23 mouse cellular contexts compared by ENCODE assay signal in the genomic region with DNA sequence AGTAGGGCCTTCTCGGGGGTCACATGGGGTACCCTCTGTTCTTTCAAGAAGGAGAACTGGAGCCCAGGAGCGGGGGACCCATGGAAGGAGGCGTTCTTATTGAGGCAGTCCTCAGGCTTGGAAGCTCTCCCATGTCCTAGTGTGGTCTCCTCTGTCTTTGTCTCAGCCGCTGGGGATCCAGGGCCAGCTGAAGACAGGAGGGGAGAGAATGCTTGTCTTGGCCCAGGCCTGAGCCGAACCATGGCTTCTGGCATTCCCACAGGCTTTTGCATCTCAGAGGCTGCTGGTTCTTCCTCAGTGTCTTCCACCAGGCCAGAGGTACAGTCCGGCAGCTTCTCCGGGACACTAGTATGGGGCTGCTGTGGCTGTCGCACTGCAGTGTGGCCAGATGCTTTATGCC. TPM values are rescaled to one million over a fixed set of nuclear protein-coding genes. Genes with fewer than 3 reads are reported as not detected.
DNase-seq lines count a peak whose midpoint lies in the region; ATAC-seq and TF ChIP-seq lines count a peak whose summit lies in the region.
"Had no signal": no experiment of that assay in that cellular context is flagged by ENCODE, and none has a peak within 500 bp of the region (broad histone marks: within the 10 kb centered on the region; RNA-seq: fewer than 3 reads in every experiment).

No protein-coding gene starts in this region.

- no peak overlapping the region for H3K9ac ChIP-seq in hindbrain, embryonic 16.5 days (ENCODE audit: low read depth, low read length)
- H3K9ac ChIP-seq: limb, embryonic 13.5 days had no signal

- no peak overlapping the region for H3K4me2 ChIP-seq in hindbrain, embryonic 16.5 days (ENCODE audit: low read length)
- H3K4me2 ChIP-seq: limb, embryonic 13.5 days had no signal

- ATAC-seq in hindbrain, embryonic 16.5 days = no peak
- ATAC-seq in megakaryocyte, adult 5-6 weeks (ENCODE audit: poor library complexity, severe bottlenecking) = no peak
- ATAC-seq: CD4-positive, CD25-positive, alpha-beta regulatory T cell, adult 4 months had no signal

- 86% methylated on average over 8 of the region's 8 CpGs for WGBS in hindbrain, embryonic 10.5 days
- WGBS in hindbrain, embryonic 16.5 days = 91% methylated on average over 8 of the region's 8 CpGs

- H3K9me3 ChIP-seq in hindbrain, embryonic 10.5 days = no peaks in the 10 kb centered on the region
- no peaks in the 10 kb centered on the region for H3K9me3 ChIP-seq in hindbrain, embryonic 16.5 days (ENCODE audit: control insufficient read depth, low read length)
- H3K9me3 ChIP-seq: forebrain, embryonic 10.5 days; limb, embryonic 13.5 days had no signal

- peak overlapping the region; percentile 17; the same call in 1 of the 2 replicates for H3K27ac ChIP-seq in hindbrain, embryonic 10.5 days
- H3K27ac ChIP-seq in hindbrain, embryonic 16.5 days (ENCODE audit: low read depth, low read length) = no peak overlapping the region
- H3K27ac ChIP-seq in layer of hippocampus, adult 2 months = peak overlapping the region; percentile 28; the same call in 1 of the 2 replicates
- H3K27ac ChIP-seq: forebrain, embryonic 10.5 days; left cerebral cortex, adult 2 months; macrophage had no signal

- no peak for DNase-seq in hindbrain, embryonic 10.5 days (ENCODE audit: low spot score)
- DNase-seq in layer of hippocampus, adult 2 months (ENCODE audit: low spot score in 2 of 2) = no peak
- no peak for DNase-seq in layer of hippocampus, postnatal 36 days
- DNase-seq in heart, postnatal 10 days = peak; percentile 48 to 52
- DNase-seq in heart, postnatal 14 days = peak; percentile 48 to 49
- DNase-seq: adrenal gland, adult 2 months; cerebellum, adult 18-20 months; gastrocnemius, postnatal 25 days; midbrain, embryonic 14.5 days; thymus, adult 2 months had no signal

- H3K36me3 ChIP-seq in hindbrain, embryonic 10.5 days = 0 out of 2 replicates have a peak, but pooled peaks cover 4% of the 10 kb centered on the region
- no peaks in the 10 kb centered on the region for H3K36me3 ChIP-seq in hindbrain, embryonic 16.5 days (ENCODE audit: control insufficient read depth, insufficient read depth, low read length)
- H3K36me3 ChIP-seq: forebrain, embryonic 10.5 days had no signal

- TF ChIP-seq CTCF in layer of hippocampus, adult 2 months (conservative IDR thresholded peaks at IDR 0.05) = no peak

- intact Hi-C loops in heart, postnatal 10 days (cut with DNase I) = no loop called here
- intact Hi-C loops in heart, postnatal 14 days (cut with DNase I) = no loop called here

- peaks cover 15% of the 10 kb centered on the region for H3K4me1 ChIP-seq in hindbrain, embryonic 10.5 days (replicated peaks)
- H3K4me1 ChIP-seq in hindbrain, embryonic 16.5 days (ENCODE audit: control insufficient read depth, insufficient read depth, low read depth, low read length) = no peaks in the 10 kb centered on the region; the same call in 1 of the 2 replicates

- H3K27me3 ChIP-seq in hindbrain, embryonic 10.5 days (ENCODE audit: insufficient read depth, poor library complexity, severe bottlenecking) = no peaks in the 10 kb centered on the region
- no peaks in the 10 kb centered on the region for H3K27me3 ChIP-seq in hindbrain, embryonic 16.5 days (replicated peaks; ENCODE audit: control insufficient read depth, insufficient read depth, low read length)
- H3K27me3 ChIP-seq: limb, embryonic 13.5 days had no signal

- no peak overlapping the region for H3K4me3 ChIP-seq in hindbrain, embryonic 10.5 days
- H3K4me3 ChIP-seq in hindbrain, embryonic 16.5 days (ENCODE audit: low read length) = no peak overlapping the region
- no peak overlapping the region for H3K4me3 ChIP-seq in layer of hippocampus, adult 2 months
- H3K4me3 ChIP-seq: forebrain, embryonic 10.5 days; left cerebral cortex, adult 2 months; limb, embryonic 13.5 days had no signal

RNA-seq across cellular contexts. Expression of a gene that starts 12.5 kb away (rescaled TPM):
- 3.7 and 4.9 TPM in 2 replicates for polyA plus RNA-seq in hindbrain, embryonic 10.5 days (2016; fragmentation: Nextera tagmentation; extraction: Ambion mirVana)
- polyA plus RNA-seq in hindbrain, embryonic 16.5 days (2015; fragmentation: Nextera tagmentation; extraction: Ambion mirVana) = 1.9 and 2.1 TPM in 2 replicates
- 1 to 10 TPM; 4.1 to 4.4 TPM for total RNA-seq in layer of hippocampus, adult 2 months (2021)
- 1 to 10 TPM; 3.6 to 3.7 TPM for total RNA-seq in layer of hippocampus, postnatal 36 days (2021)
- total RNA-seq in heart, postnatal 10 days (2021) = 1 to 10 TPM; 8.6 to 8.7 TPM
- 1 to 10 TPM; 7.0 to 7.4 TPM for total RNA-seq in heart, postnatal 14 days (2021)
- not detected in 2 replicates for total RNA-seq in megakaryocyte, adult 5-6 weeks (2015)
- total RNA-seq in megakaryocyte, adult 5-6 weeks (2017) = not detected in 2 replicates
- total RNA-seq: MEL had no signal
- polyA plus RNA-seq: CD4-positive, CD25-positive, alpha-beta regulatory T cell, adult 4 months; macrophage had no signal

RNA-seq across cellular contexts. Expression of a gene that starts 41.4 kb away (rescaled TPM):
- not detected in 2 replicates for polyA plus RNA-seq in hindbrain, embryonic 10.5 days (2016; fragmentation: Nextera tagmentation; extraction: Ambion mirVana)
- polyA plus RNA-seq in hindbrain, embryonic 16.5 days (2015; fragmentation: Nextera tagmentation; extraction: Ambion mirVana) = not detected in 2 replicates
- total RNA-seq in layer of hippocampus, adult 2 months (2021) = not detected
- total RNA-seq in layer of hippocampus, postnatal 36 days (2021) = not detected
- total RNA-seq in heart, postnatal 10 days (2021) = not detected
- total RNA-seq in heart, postnatal 14 days (2021) = not detected
- not detected in 2 replicates for total RNA-seq in megakaryocyte, adult 5-6 weeks (2015)
- total RNA-seq in megakaryocyte, adult 5-6 weeks (2017) = 0.08 TPM in 1 of 2 replicates, not detected in the other
- total RNA-seq: adrenal gland, adult 2 months; gastrocnemius, postnatal 25 days; left cerebral cortex, adult 2 months; MEL had no signal
- polyA plus RNA-seq: adrenal gland, adult 2 months; brain, embryonic 14.5 days; CD4-positive, CD25-positive, alpha-beta regulatory T cell, adult 4 months; embryonic facial prominence, embryonic 14.5 days; forebrain, embryonic 10.5 days; hindbrain, embryonic 11.5 days; large intestine, adult 2 months; limb, embryonic 13.5 days; liver, embryonic 16.5 days; macrophage; midbrain, embryonic 14.5 days had no signal

Comparison
In these comparisons a context has a peak if more than half of its experiments do, and no peak if none do; other contexts are left out.
1. DNase-seq: peak in heart, postnatal 10 days (2 of 2) and heart, postnatal 14 days (2 of 2); none in hindbrain, embryonic 10.5 days (single experiment), layer of hippocampus, adult 2 months (0 of 2) and layer of hippocampus, postnatal 36 days (0 of 2).
2. RNA of a gene that starts 12.5 kb away (total RNA-seq): 8.6 to 8.7 TPM in heart, postnatal 10 days, 7.0 to 7.4 TPM in heart, postnatal 14 days, 4.1 to 4.4 TPM in layer of hippocampus, adult 2 months and 3.6 to 3.7 TPM in layer of hippocampus, postnatal 36 days; not detected in megakaryocyte, adult 5-6 weeks; every median in the first group is over 4 times any median in the second.